Mouse (Mus musculus): ENCODE results near the gene Gm20422. TPM values are rescaled to one million over a fixed set of nuclear protein-coding genes. Genes with fewer than 3 reads are reported as not detected.

Gene Gm20422
- polyA plus RNA-seq, 1 experiment from 2014 or later: 0.36 TPM

GRCm38 (mm10) chr8:69752437-69752836, 22.2 kb downstream of the Gm20422 start:
- Histone ChIP-seq H3K27me3 (ENCODE audit: control insufficient read depth, insufficient read depth, low read length) (no peaks in the 10 kb centered on the region), H3K36me3 (ENCODE audit: control insufficient read depth, insufficient read depth, low read length) (no peaks in the 10 kb centered on the region; the same call in 1 of the 2 replicates), H3K4me1 (ENCODE audit: control insufficient read depth, insufficient read depth, low read length) (peaks cover 3% of the 10 kb centered on the region), H3K4me3 (ENCODE audit: low read depth, low read length) (no peak overlapping the region), H3K4me2 (ENCODE audit: low read depth) (no peak overlapping the region), H3K27ac (ENCODE audit: low read depth, low read length) (no peak overlapping the region), H3K9ac (ENCODE audit: low read length) (no peak overlapping the region), H3K9me3 (ENCODE audit: control insufficient read depth, low read length) (no peaks in the 10 kb centered on the region)
- no peak for ATAC-seq (ENCODE audit: insufficient read depth, low FRiP score, low TSS enrichment)
- no peak for DNase-seq (ENCODE audit: low spot score)
- WGBS: 89% methylated on average over 2 of the region's 2 CpGs

- peak; percentile 98 for ATAC-seq (ENCODE audit: insufficient read depth, low FRiP score, low TSS enrichment)
- Histone ChIP-seq H3K9me3 (ENCODE audit: control insufficient read depth, low read length) (no peaks in the 10 kb centered on the region), H3K27me3 (ENCODE audit: control insufficient read depth, insufficient read depth, low read length) (no peaks in the 10 kb centered on the region), H3K27ac (ENCODE audit: low read depth, low read length) (peak within 1 kb of the TSS; percentile 97), H3K9ac (ENCODE audit: low read length) (peak within 1 kb of the TSS; percentile 92), H3K36me3 (ENCODE audit: control insufficient read depth, insufficient read depth, low read length) (no peaks in the 10 kb centered on the region), H3K4me2 (ENCODE audit: low read depth) (peak within 1 kb of the TSS; percentile 33), H3K4me1 (ENCODE audit: control insufficient read depth, insufficient read depth, low read length) (peaks cover 3% of the 10 kb centered on the region), H3K4me3 (ENCODE audit: low read depth, low read length) (peak within 1 kb of the TSS; percentile 63)
- WGBS: 3% methylated on average over 48 of the region's 48 CpGs
- DNase-seq (ENCODE audit: low spot score): peak; percentile 96
Observed at GRCm38 (mm10) chr8:69749544-69750454, 24.9 kb downstream of the Gm20422 start, which contains the start of gene Zfp963. Gene Zfp963, minus strand, starts transcription at chr8:69749970.

GRCm38 (mm10) chr8:69741231-69741630, 33.5 kb downstream of the Gm20422 start:
- H3K9me3 ChIP-seq (ENCODE audit: control insufficient read depth, low read length): no peaks in the 10 kb centered on the region
- WGBS: 89% methylated on average over 2 of the region's 2 CpGs
- ATAC-seq (ENCODE audit: insufficient read depth, low FRiP score, low TSS enrichment): no peak
- no peak for DNase-seq (ENCODE audit: low spot score)
- no peaks in the 10 kb centered on the region for H3K27me3 ChIP-seq (ENCODE audit: control insufficient read depth, insufficient read depth, low read length)
- H3K4me2 ChIP-seq (ENCODE audit: low read depth): no peak overlapping the region
- no peaks in the 10 kb centered on the region; the same call in 1 of the 2 replicates for H3K36me3 ChIP-seq (ENCODE audit: control insufficient read depth, insufficient read depth, low read length)
- H3K4me1 ChIP-seq (ENCODE audit: control insufficient read depth, insufficient read depth, low read length): no peaks in the 10 kb centered on the region
- H3K27ac ChIP-seq (ENCODE audit: low read depth, low read length): no peak overlapping the region
- H3K9ac ChIP-seq (ENCODE audit: low read length): no peak overlapping the region
- H3K4me3 ChIP-seq (ENCODE audit: low read depth, low read length): no peak overlapping the region

GRCm38 (mm10) chr8:69740763-69741162, 33.9 kb downstream of the Gm20422 start:
- Histone ChIP-seq H3K27me3 (ENCODE audit: control insufficient read depth, insufficient read depth, low read length) (no peaks in the 10 kb centered on the region), H3K4me1 (ENCODE audit: control insufficient read depth, insufficient read depth, low read length) (no peaks in the 10 kb centered on the region), H3K4me2 (ENCODE audit: low read depth) (no peak overlapping the region), H3K9ac (ENCODE audit: low read length) (no peak overlapping the region), H3K4me3 (ENCODE audit: low read depth, low read length) (no peak overlapping the region), H3K36me3 (ENCODE audit: control insufficient read depth, insufficient read depth, low read length) (no peaks in the 10 kb centered on the region; the same call in 1 of the 2 replicates), H3K27ac (ENCODE audit: low read depth, low read length) (no peak overlapping the region), H3K9me3 (ENCODE audit: control insufficient read depth, low read length) (no peaks in the 10 kb centered on the region)
- no peak for DNase-seq (ENCODE audit: low spot score)
- ATAC-seq (ENCODE audit: insufficient read depth, low FRiP score, low TSS enrichment): no peak
- WGBS: 86% methylated on average over 6 of the region's 6 CpGs

GRCm38 (mm10) chr8:69735495-69735894, 39.2 kb downstream of the Gm20422 start:
- H3K9me3 ChIP-seq (ENCODE audit: control insufficient read depth, low read length): no peaks in the 10 kb centered on the region
- no peak overlapping the region for H3K4me2 ChIP-seq (ENCODE audit: low read depth)
- no peaks in the 10 kb centered on the region for H3K36me3 ChIP-seq (ENCODE audit: control insufficient read depth, insufficient read depth, low read length)
- H3K4me3 ChIP-seq (ENCODE audit: low read depth, low read length): no peak overlapping the region
- no peak overlapping the region for H3K9ac ChIP-seq (ENCODE audit: low read length)
- no peak for ATAC-seq (ENCODE audit: insufficient read depth, low FRiP score, low TSS enrichment)
- no peaks in the 10 kb centered on the region for H3K27me3 ChIP-seq (ENCODE audit: control insufficient read depth, insufficient read depth, low read length)
- no peak for DNase-seq (ENCODE audit: low spot score)
- 81% methylated on average over 1 of the region's 1 CpGs for WGBS
- H3K4me1 ChIP-seq (ENCODE audit: control insufficient read depth, insufficient read depth, low read length): no peaks in the 10 kb centered on the region
- H3K27ac ChIP-seq (ENCODE audit: low read depth, low read length): no peak overlapping the region

- peaks cover 5% of the 10 kb centered on the region; the same call in 1 of the 2 replicates for H3K4me1 ChIP-seq (ENCODE audit: control insufficient read depth, insufficient read depth, low read length)
- no peaks in the 10 kb centered on the region for H3K9me3 ChIP-seq (ENCODE audit: control insufficient read depth, low read length)
- 50% methylated on average over 5 of the region's 5 CpGs for WGBS
- no peaks in the 10 kb centered on the region for H3K27me3 ChIP-seq (ENCODE audit: control insufficient read depth, insufficient read depth, low read length)
- H3K4me2 ChIP-seq (ENCODE audit: low read depth): peak overlapping the region; percentile 48
- 0 out of 2 replicates have a peak overlapping the region, but pooled peaks have one; percentile 4 for H3K9ac ChIP-seq (ENCODE audit: low read length)
- H3K36me3 ChIP-seq (ENCODE audit: control insufficient read depth, insufficient read depth, low read length): no peaks in the 10 kb centered on the region
- H3K27ac ChIP-seq (ENCODE audit: low read depth, low read length): no peak overlapping the region
- DNase-seq (ENCODE audit: low spot score): no peak
- H3K4me3 ChIP-seq (ENCODE audit: low read depth, low read length): peak overlapping the region; percentile 82
- ATAC-seq (ENCODE audit: insufficient read depth, low FRiP score, low TSS enrichment): peak; percentile 16
Observed at GRCm38 (mm10) chr8:69717232-69717580, 57.5 kb downstream of the Gm20422 start.

GRCm38 (mm10) chr8:69716403-69717231, 58.1 kb downstream of the Gm20422 start:
- peaks cover 5% of the 10 kb centered on the region; the same call in 1 of the 2 replicates for H3K4me1 ChIP-seq (ENCODE audit: control insufficient read depth, insufficient read depth, low read length)
- ATAC-seq (ENCODE audit: insufficient read depth, low FRiP score, low TSS enrichment) (peak; percentile 99), DNase-seq (ENCODE audit: low spot score) (peak; percentile 93)
- H3K9ac ChIP-seq (ENCODE audit: low read length): peak overlapping the region; percentile 96
- WGBS: under 1% methylated on average over 52 of the region's 52 CpGs
- peak overlapping the region; percentile 48 for H3K4me2 ChIP-seq (ENCODE audit: low read depth)
- H3K27me3 ChIP-seq (ENCODE audit: control insufficient read depth, insufficient read depth, low read length): no peaks in the 10 kb centered on the region
- H3K27ac ChIP-seq (ENCODE audit: low read depth, low read length): peak overlapping the region; percentile 99
- peak overlapping the region; percentile 82 for H3K4me3 ChIP-seq (ENCODE audit: low read depth, low read length)
- H3K9me3 ChIP-seq (ENCODE audit: control insufficient read depth, low read length): no peaks in the 10 kb centered on the region
- no peaks in the 10 kb centered on the region for H3K36me3 ChIP-seq (ENCODE audit: control insufficient read depth, insufficient read depth, low read length)

GRCm38 (mm10) chr8:69715366-69715765, 59.3 kb downstream of the Gm20422 start:
- DNase-seq (ENCODE audit: low spot score): no peak
- Histone ChIP-seq H3K36me3 (ENCODE audit: control insufficient read depth, insufficient read depth, low read length) (no peaks in the 10 kb centered on the region), H3K4me2 (ENCODE audit: low read depth) (peak overlapping the region; percentile 41), H3K27me3 (ENCODE audit: control insufficient read depth, insufficient read depth, low read length) (no peaks in the 10 kb centered on the region), H3K4me3 (ENCODE audit: low read depth, low read length) (peak overlapping the region; percentile 2; the same call in 1 of the 2 replicates), H3K9ac (ENCODE audit: low read length) (no peak overlapping the region), H3K9me3 (ENCODE audit: control insufficient read depth, low read length) (no peaks in the 10 kb centered on the region), H3K4me1 (ENCODE audit: control insufficient read depth, insufficient read depth, low read length) (peaks cover 5% of the 10 kb centered on the region; the same call in 1 of the 2 replicates), H3K27ac (ENCODE audit: low read depth, low read length) (no peak overlapping the region)
- 88% methylated on average over 6 of the region's 6 CpGs for WGBS
- no peak for ATAC-seq (ENCODE audit: insufficient read depth, low FRiP score, low TSS enrichment)

Measured in neural tube, embryonic 11.5 days (tissue).